Mouse (Mus musculus): ENCODE data around the gene Dscaml1. TPM values are rescaled to one million over a fixed set of nuclear protein-coding genes. Genes with fewer than 3 reads are reported as not detected.

The Dscaml1 gene
- total and polyA plus RNA-seq, 3 experiments: not detected

DNA sequence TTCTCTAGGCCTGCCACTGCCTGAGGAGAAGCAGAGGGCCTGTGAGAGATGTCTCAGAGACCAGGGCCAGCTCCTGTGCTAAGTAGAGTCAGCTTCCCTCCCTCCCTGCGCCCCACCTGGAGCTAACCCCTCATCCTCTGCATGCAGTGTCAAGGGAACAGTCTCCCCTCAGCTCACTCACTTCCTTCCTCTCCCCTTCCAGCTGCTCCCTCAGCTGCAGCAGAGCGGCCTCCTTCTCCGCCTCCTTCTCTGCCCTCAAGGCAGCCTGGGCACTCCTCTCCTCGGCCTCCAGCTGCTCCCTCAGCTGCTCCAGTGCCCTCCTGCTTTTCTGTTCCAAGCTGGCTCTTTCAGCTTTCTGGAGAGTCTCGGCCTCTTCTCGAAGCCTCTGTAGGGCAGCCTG lies 352.8 kb downstream of the Dscaml1 start:
- no peaks in the 10 kb centered on the region for H3K36me3 ChIP-seq (ENCODE audit: control insufficient read depth in 1 of 2, insufficient read depth in 2 of 2, low read length in 2 of 2)
- no peaks in the 10 kb centered on the region for H3K79me2 ChIP-seq (ENCODE audit: control insufficient read depth, insufficient read depth, low read length, poor library complexity)
- H3K27ac ChIP-seq (ENCODE audit: control insufficient read depth, low read depth, low read length): no peak overlapping the region
- no peaks in the 10 kb centered on the region for H3K4me1 ChIP-seq (ENCODE audit: control insufficient read depth in 1 of 2, insufficient read depth in 2 of 2, low read length in 2 of 2)
- DNase-seq (ENCODE audit: low read depth, low spot score): no peak
- H3K9ac ChIP-seq (ENCODE audit: control insufficient read depth, low read depth, low read length, poor library complexity, severe bottlenecking): no peak overlapping the region
- TF ChIP-seq MEF2A (IDR thresholded peaks at IDR 0.05; ENCODE audit: extremely low read depth, insufficient replicate concordance, low read depth, low read length, poor library complexity, severe bottlenecking) (no peak), CHD1 (IDR thresholded peaks at IDR 0.05; ENCODE audit: low read depth, low read length) (no peak), ELF1 (IDR thresholded peaks at IDR 0.05; ENCODE audit: low read depth, low read length) (no peak), E2F4 (IDR thresholded peaks at IDR 0.05; ENCODE audit: borderline replicate concordance, low read depth, low read length) (no peak), NRF1 (IDR thresholded peaks at IDR 0.05; ENCODE audit: insufficient read depth, low read depth, low read length, poor library complexity, severe bottlenecking) (no peak), HCFC1 (IDR thresholded peaks at IDR 0.05; ENCODE audit: low read depth, low read length) (no peak), CHD2 (IDR thresholded peaks at IDR 0.05; ENCODE audit: low read length) (no peak), MAFK (IDR thresholded peaks at IDR 0.05; ENCODE audit: borderline replicate concordance, low read depth, low read length) (no peak), ZMIZ1 (IDR thresholded peaks at IDR 0.05; ENCODE audit: low read depth, low read length) (no peak), POLR2A (IDR thresholded peaks at IDR 0.05; ENCODE audit: control insufficient read depth in 1 of 2, insufficient read depth in 1 of 2, low read depth in 1 of 2, low read length in 2 of 2, poor library complexity in 1 of 2) (no peak), MYB (IDR thresholded peaks at IDR 0.05; ENCODE audit: low read depth, low read length) (no peak), ZKSCAN1 (IDR thresholded peaks at IDR 0.05; ENCODE audit: low read depth, low read length) (no peak)
- no peaks in the 10 kb centered on the region for H3K27me3 ChIP-seq (ENCODE audit: control insufficient read depth in 1 of 2, insufficient read depth in 2 of 2, low read length in 2 of 2)
- no peaks in the 10 kb centered on the region for H3K9me3 ChIP-seq (replicated peaks; ENCODE audit: insufficient read depth, low read length)
- no peak overlapping the region for H3K4me3 ChIP-seq (ENCODE audit: control insufficient read depth in 1 of 2, insufficient read depth in 1 of 2, low read depth in 2 of 2, low read length in 2 of 2)

GRCm38 (mm10) chr9:45783249-45784069 lies 357.0 kb downstream of the Dscaml1 start:
- no peak for TF ChIP-seq MAX (IDR thresholded peaks at IDR 0.05; ENCODE audit: low read length)
- TF ChIP-seq CTCF (IDR thresholded peaks at IDR 0.05 in 2 of 3, conservative IDR thresholded peaks at IDR 0.05 in 1 of 3; ENCODE audit: control insufficient read depth in 1 of 3, insufficient read depth in 1 of 3, low read depth in 2 of 3, low read length in 3 of 3, poor library complexity in 1 of 3, severe bottlenecking in 1 of 3): no peak
- DNase-seq (ENCODE audit: low read depth, low spot score): no peak
- Histone ChIP-seq H3K4me3 (ENCODE audit: control insufficient read depth in 1 of 2, insufficient read depth in 1 of 2, low read depth in 2 of 2, low read length in 2 of 2) (no peak overlapping the region), H3K9me3 (replicated peaks; ENCODE audit: insufficient read depth, low read length) (no peaks in the 10 kb centered on the region), H3K4me1 (ENCODE audit: control insufficient read depth in 1 of 2, insufficient read depth in 2 of 2, low read length in 2 of 2) (peaks cover 5 to 11% of the 10 kb centered on the region in 2 experiments), H3K36me3 (ENCODE audit: control insufficient read depth in 1 of 2, insufficient read depth in 2 of 2, low read length in 2 of 2) (peaks cover 0 to 8% of the 10 kb centered on the region in 2 experiments; a peak in 2 of 4 replicates), H3K27ac (ENCODE audit: control insufficient read depth, low read depth, low read length) (no peak overlapping the region), H3K27me3 (ENCODE audit: control insufficient read depth in 1 of 2, insufficient read depth in 2 of 2, low read length in 2 of 2) (no peaks in the 10 kb centered on the region), H3K9ac (ENCODE audit: control insufficient read depth, low read depth, low read length, poor library complexity, severe bottlenecking) (no peak overlapping the region), H3K79me2 (ENCODE audit: control insufficient read depth, insufficient read depth, low read length, poor library complexity) (no peaks in the 10 kb centered on the region)
